Mouse (Mus musculus) ES-Bruce4 (cell line): Measurements from ENCODE around the gene Tmprss6.
A peak's percentile ranks its signal among the peaks of the same experiment; 100 is the strongest.

ENCODE experiments used
- CTCF ChIP-seq: IDR thresholded peaks from one replicate; pipeline ENCODE4 v1.8.1; 2011; ENCODE audit warnings: low read depth, low read length
- EP300 ChIP-seq: IDR thresholded peaks from 2 replicates; pipeline ENCODE4 v1.6.1; 2011; ENCODE audit warnings: low read depth, low read length; ENCODE audit not compliant: insufficient read depth
- POLR2A ChIP-seq: IDR thresholded peaks from one replicate; pipeline ENCODE4 v1.8.1; 2011; ENCODE audit warnings: low read length; ENCODE audit not compliant: insufficient read depth

- no peak for TF ChIP-seq POLR2A
- no peak for TF ChIP-seq CTCF
- peak; percentile 52; the same call in 1 of the 2 replicates for TF ChIP-seq EP300
Measured at GRCm38 (mm10) chr15:78403301-78403741, 65.1 kb downstream of the Tmprss6 start.
